Mouse (Mus musculus) heart, embryonic 13.5 days (tissue): ENCODE data around the gene Nudt13. TPM values are rescaled to one million over a fixed set of nuclear protein-coding genes. Genes with fewer than 3 reads are reported as not detected.

Source experiments
- ATAC-seq: fragments of 200-750 bp; cut with Nextera tagmentation; 2 replicates; pipeline ENCODE4 v1.8.0; 2017; ENCODE audit warnings: moderate TSS enrichment; ENCODE audit not compliant: insufficient number of reproducible peaks, low FRiP score, low TSS enrichment; ENCODE audit errors: extremely low read depth
- H3K27ac ChIP-seq: fragments of 300-500 bp; sonication (generic); replicated peaks from 2 replicates; pipeline ENCODE4 v1.5.1; 2015; ENCODE audit warnings: moderate library complexity, mild to moderate bottlenecking, inconsistent platforms
- H3K27me3 ChIP-seq: fragments of 300-500 bp; sonication (generic); replicated peaks from 2 replicates; pipeline ENCODE4 v1.6.1; 2015; ENCODE audit warnings: mild to moderate bottlenecking, inconsistent platforms
- H3K36me3 ChIP-seq: fragments of 300-500 bp; sonication (generic); 2 replicates; pipeline ENCODE4 v1.6.1; 2015; ENCODE audit warnings: mild to moderate bottlenecking, inconsistent platforms
- H3K4me1 ChIP-seq: fragments of 300-500 bp; sonication (generic); 2 replicates; pipeline ENCODE4 v1.6.1; 2015; ENCODE audit warnings: inconsistent platforms
- H3K4me2 ChIP-seq: fragments of 300-500 bp; sonication (generic); 2 replicates; pipeline ENCODE4 v1.6.1; 2015; ENCODE audit warnings: inconsistent platforms, mild to moderate bottlenecking, moderate library complexity
- H3K4me3 ChIP-seq: fragments of 300-500 bp; sonication (generic); 2 replicates; pipeline ENCODE4 v1.5.1; 2015; ENCODE audit warnings: moderate library complexity, mild to moderate bottlenecking, inconsistent platforms
- H3K9ac ChIP-seq: fragments of 300-500 bp; sonication (generic); 2 replicates; pipeline ENCODE4 v1.6.1; 2015; ENCODE audit warnings: inconsistent platforms, mild to moderate bottlenecking, moderate library complexity
- H3K9me3 ChIP-seq: fragments of 300-500 bp; sonication (generic); 2 replicates; pipeline ENCODE4 v1.6.1; 2016; ENCODE audit warnings: inconsistent platforms
- WGBS: fragments of 180-500 bp; shearing (Covaris S2); methylation state at CpG from one replicate; pipeline ENCODE4 v1.1.7; 2015; ENCODE audit warnings: mixed read lengths; 5-methylcytosine and 5-hydroxymethylcytosine counted together
- polyA plus RNA-seq: library from polyadenylated mRNA; unstranded; fragments of >200 nt; fragmentation: Nextera tagmentation; extraction: Ambion mirVana; gene quantifications from 2 replicates; pipeline ENCODE4 v1.2.1, GENCODE M21; 2015

Gene Nudt13
- polyA plus RNA-seq, 1 experiment from 2014 or later: 13.9 TPM

- Histone ChIP-seq H3K9ac (no peak overlapping the region), H3K9me3 (peaks cover 2% of the 10 kb centered on the region; the same call in 1 of the 2 replicates), H3K27ac (no peak overlapping the region), H3K36me3 (peaks cover 74% of the 10 kb centered on the region), H3K4me3 (no peak overlapping the region), H3K4me2 (no peak overlapping the region), H3K27me3 (no peaks in the 10 kb centered on the region), H3K4me1 (peaks cover 2% of the 10 kb centered on the region; the same call in 1 of the 2 replicates)
- WGBS: 81% methylated on average over 7 of the region's 7 CpGs
- no peak for ATAC-seq
Measured at GRCm38 (mm10) chr14:20340866-20341265, 46.4 kb downstream of the Nudt13 start.

DNA sequence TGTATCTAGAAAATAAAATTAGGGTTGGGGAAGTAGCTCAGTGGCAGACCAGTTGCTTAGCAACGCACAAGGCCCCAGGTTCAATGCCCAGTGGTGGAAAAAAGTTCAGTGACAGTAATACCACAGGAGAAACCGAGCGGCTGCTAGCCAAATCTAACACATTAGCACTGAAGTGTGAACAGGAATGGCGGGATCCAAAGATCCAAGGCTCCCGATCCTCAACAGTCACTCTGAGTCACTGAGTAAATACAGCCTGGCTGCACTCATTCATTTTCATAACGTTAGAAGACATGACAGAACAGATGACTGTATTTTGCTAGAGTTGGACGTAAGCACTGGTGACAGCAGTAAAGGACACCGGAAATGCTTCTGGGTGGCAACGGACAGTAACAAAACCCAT, 51.4 kb downstream of the Nudt13 start:
- H3K4me2 ChIP-seq: no peak overlapping the region
- 86% methylated on average over 9 of the region's 9 CpGs for WGBS
- ATAC-seq: no peak
- no peaks in the 10 kb centered on the region for H3K27me3 ChIP-seq
- no peak overlapping the region for H3K9ac ChIP-seq
- H3K4me3 ChIP-seq: no peak overlapping the region
- H3K27ac ChIP-seq: no peak overlapping the region
- H3K36me3 ChIP-seq: peaks cover 43% of the 10 kb centered on the region
- no peaks in the 10 kb centered on the region for H3K9me3 ChIP-seq
- peaks cover 23% of the 10 kb centered on the region for H3K4me1 ChIP-seq

- Histone ChIP-seq H3K4me1 (peaks cover 23% of the 10 kb centered on the region), H3K4me3 (peak overlapping the region; percentile 77), H3K9me3 (no peaks in the 10 kb centered on the region), H3K27ac (peak overlapping the region; percentile 96), H3K4me2 (peak overlapping the region; percentile 84), H3K9ac (peak overlapping the region; percentile 91), H3K36me3 (peaks cover 42% of the 10 kb centered on the region), H3K27me3 (no peaks in the 10 kb centered on the region)
- peak; percentile 27; the same call in 1 of the 2 replicates for ATAC-seq
- WGBS: 4% methylated on average over 15 of the region's 15 CpGs
Measured at GRCm38 (mm10) chr14:20347441-20347990, 53.0 kb downstream of the Nudt13 start.

DNA sequence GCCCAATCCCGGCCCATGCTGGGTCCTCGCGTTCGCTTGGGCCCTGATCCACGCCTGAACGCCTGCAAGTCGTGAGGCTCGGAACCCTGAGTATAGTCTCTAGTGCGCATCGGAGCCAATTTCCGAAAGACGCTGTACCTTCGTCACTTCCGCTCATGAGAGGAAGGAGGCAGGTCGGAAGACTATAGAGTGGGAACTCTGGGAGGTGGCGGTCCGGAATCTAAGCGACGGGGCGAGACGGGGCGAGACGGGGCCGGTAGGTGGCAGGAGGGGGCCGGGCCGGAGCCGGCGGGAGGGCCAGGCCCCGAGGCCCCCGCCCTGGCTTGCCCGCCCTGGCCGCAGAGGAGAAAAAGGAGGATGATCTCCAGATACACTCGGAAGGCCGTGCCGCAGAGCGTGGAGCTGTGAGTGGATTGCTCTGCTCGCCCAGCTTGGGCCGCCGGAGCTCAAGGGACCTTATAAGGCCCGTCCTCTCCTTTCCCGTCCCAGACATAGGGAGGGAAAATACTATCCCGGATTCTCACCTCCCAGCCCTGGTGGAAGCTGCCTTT, 53.6 kb downstream of the Nudt13 start, which contains the start of the genes Ecd and Fam149b:
Ecd (minus strand) TSS at position 131 of the 551 bp plus-strand sequence.
Fam149b (plus strand) TSS at position 172 of the 551 bp plus-strand sequence.
- Histone ChIP-seq H3K9ac (peak within 1 kb of the TSS; percentile 91), H3K27me3 (no peaks in the 10 kb centered on the region), H3K27ac (peak within 1 kb of the TSS; percentile 96), H3K9me3 (no peaks in the 10 kb centered on the region), H3K4me1 (peaks cover 23% of the 10 kb centered on the region), H3K36me3 (peaks cover 44% of the 10 kb centered on the region), H3K4me3 (peak within 1 kb of the TSS; percentile 77), H3K4me2 (peak within 1 kb of the TSS; percentile 84)
- ATAC-seq: peak; percentile 97
- WGBS: under 1% methylated on average over 41 of the region's 42 CpGs

DNA sequence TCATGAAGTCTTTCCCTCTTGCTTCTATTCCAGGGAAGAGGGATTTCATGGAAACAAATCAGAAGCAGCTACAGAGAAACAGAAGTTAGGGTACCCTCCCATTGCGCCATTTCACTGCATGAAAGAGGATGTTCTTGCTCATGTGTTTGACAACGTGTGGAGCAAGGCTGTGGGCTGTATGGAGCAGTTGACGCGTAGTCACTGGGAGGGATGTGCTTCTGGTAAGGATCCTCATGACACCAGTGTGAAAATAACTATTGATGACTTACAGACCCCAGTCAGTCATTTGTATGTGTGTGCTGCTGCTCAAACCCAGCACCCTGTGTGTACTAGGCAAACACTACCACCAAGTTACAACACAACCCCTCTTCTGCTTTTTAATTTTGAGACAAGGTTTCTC, 68.7 kb downstream of the Nudt13 start:
- no peaks in the 10 kb centered on the region for H3K4me1 ChIP-seq

More for the DNA sequence above, 68.7 kb downstream of the Nudt13 start:
- no peak for ATAC-seq
- Histone ChIP-seq H3K4me2 (no peak overlapping the region), H3K27ac (no peak overlapping the region), H3K4me3 (no peak overlapping the region), H3K36me3 (peaks cover 88% of the 10 kb centered on the region), H3K9ac (no peak overlapping the region), H3K27me3 (no peaks in the 10 kb centered on the region), H3K9me3 (no peaks in the 10 kb centered on the region)
- 83% methylated on average over 4 of the region's 4 CpGs for WGBS

Other genes with a start within 250 kb of the Nudt13 start
- gene Saysd1, start 156.2 kb upstream of the Nudt13 start, polyA plus RNA-seq: 8.0 and 9.9 TPM in 2 replicates
- 3.0 and 3.1 TPM in 2 replicates for gene Kcnk5, start 112.9 kb upstream of the Nudt13 start, polyA plus RNA-seq
- gene Kcnk16, start 25.5 kb upstream of the Nudt13 start, polyA plus RNA-seq: 0.17 and 0.18 TPM in 2 replicates
- gene Ecd, start 53.4 kb downstream of the Nudt13 start, polyA plus RNA-seq: 30.8 and 34.1 TPM in 2 replicates
- 19.7 and 24.1 TPM in 2 replicates for gene Fam149b, start 53.5 kb downstream of the Nudt13 start, polyA plus RNA-seq
- gene Dnajc9, start 94.2 kb downstream of the Nudt13 start, polyA plus RNA-seq: 89.4 and 106 TPM in 2 replicates
- 83.8 and 93.9 TPM in 2 replicates for gene Mrps16, start 98.9 kb downstream of the Nudt13 start, polyA plus RNA-seq
- gene Cfap70, start 157.5 kb downstream of the Nudt13 start, polyA plus RNA-seq: 0.09 TPM in 1 of 2 replicates, not detected in the other
- 37.1 and 39.8 TPM in 2 replicates for gene Anxa7, start 185.4 kb downstream of the Nudt13 start, polyA plus RNA-seq
- gene Mss51, start 202.2 kb downstream of the Nudt13 start, polyA plus RNA-seq: 0.55 and 0.56 TPM in 2 replicates